Mouse (Mus musculus) lung, postnatal 4 days (tissue): ENCODE measurements around the gene C2cd5.
"Not testable (repeated sequence)": the region's sequence is repeated elsewhere in the genome, so short reads cannot be mapped to it uniquely, and the experiment has no call there.

Source experiments
- DNase-seq, 2 experiments: peaks; one replicate each; pipeline ENCODE4 v3.0.0; 2021

The C2cd5 gene

GRCm38 (mm10) chr6:143099681-143100382 is at the start of gene C2cd5:
Gene C2cd5, minus strand, starts transcription at chr6:143100141.
- DNase-seq = peak; percentile 97 to 98

GRCm38 (mm10) chr6:143148868-143149267 is 48.9 kb upstream of the C2cd5 start:
- DNase-seq = no peak

- DNase-seq = peak; percentile 44 to 49
Measured at GRCm38 (mm10) chr6:143146756-143147155, 46.8 kb upstream of the C2cd5 start.

- DNase-seq = no peak
Measured at GRCm38 (mm10) chr6:143145051-143145450, 45.1 kb upstream of the C2cd5 start.

GRCm38 (mm10) chr6:143144556-143144955 is 44.6 kb upstream of the C2cd5 start:
- DNase-seq = no peak

- DNase-seq = no peak
Measured at GRCm38 (mm10) chr6:143143775-143144273, 43.9 kb upstream of the C2cd5 start.

- no peak for DNase-seq
Measured at GRCm38 (mm10) chr6:143143321-143143720, 43.4 kb upstream of the C2cd5 start.

GRCm38 (mm10) chr6:143142861-143143260 is 42.9 kb upstream of the C2cd5 start:
- DNase-seq = no peak

GRCm38 (mm10) chr6:143141624-143142592 is 42.0 kb upstream of the C2cd5 start:
- not testable (repeated sequence) for DNase-seq

GRCm38 (mm10) chr6:143140884-143141283 is 40.9 kb upstream of the C2cd5 start:
- no peak for DNase-seq

GRCm38 (mm10) chr6:143139417-143139816 is 39.5 kb upstream of the C2cd5 start:
- DNase-seq = no peak

- no peak for DNase-seq
Measured at GRCm38 (mm10) chr6:143137341-143137740, 37.4 kb upstream of the C2cd5 start.

GRCm38 (mm10) chr6:143136688-143137087 is 36.7 kb upstream of the C2cd5 start:
- no peak for DNase-seq

- no peak for DNase-seq
Measured at GRCm38 (mm10) chr6:143135097-143135496, 35.2 kb upstream of the C2cd5 start.

- no peak for DNase-seq
Measured at GRCm38 (mm10) chr6:143133150-143133549, 33.2 kb upstream of the C2cd5 start.

- no peak for DNase-seq
Measured at GRCm38 (mm10) chr6:143131895-143132652, 32.1 kb upstream of the C2cd5 start.

- DNase-seq = no peak
Measured at GRCm38 (mm10) chr6:143130411-143130810, 30.5 kb upstream of the C2cd5 start.

- no peak for DNase-seq
Measured at GRCm38 (mm10) chr6:143129952-143130351, 30.0 kb upstream of the C2cd5 start.

- DNase-seq = no peak
Measured at GRCm38 (mm10) chr6:143129466-143129865, 29.5 kb upstream of the C2cd5 start.

- no peak for DNase-seq
Measured at GRCm38 (mm10) chr6:143125721-143126120, 25.8 kb upstream of the C2cd5 start.

- no peak for DNase-seq
Measured at GRCm38 (mm10) chr6:143119325-143119724, 19.4 kb upstream of the C2cd5 start.

GRCm38 (mm10) chr6:143116779-143117178 is 16.8 kb upstream of the C2cd5 start:
- no peak for DNase-seq

- no peak for DNase-seq
Measured at GRCm38 (mm10) chr6:143115505-143115904, 15.6 kb upstream of the C2cd5 start.
